Mouse (Mus musculus): ENCODE results near the gene Cntn6. TPM values are rescaled to one million over a fixed set of nuclear protein-coding genes. Genes with fewer than 3 reads are reported as not detected.

The Cntn6 gene
- total RNA-seq (2014; fragmentation: Nextera tagmentation) = not detected in 2 replicates
- total RNA-seq (2017) = not detected in 2 replicates

DNA sequence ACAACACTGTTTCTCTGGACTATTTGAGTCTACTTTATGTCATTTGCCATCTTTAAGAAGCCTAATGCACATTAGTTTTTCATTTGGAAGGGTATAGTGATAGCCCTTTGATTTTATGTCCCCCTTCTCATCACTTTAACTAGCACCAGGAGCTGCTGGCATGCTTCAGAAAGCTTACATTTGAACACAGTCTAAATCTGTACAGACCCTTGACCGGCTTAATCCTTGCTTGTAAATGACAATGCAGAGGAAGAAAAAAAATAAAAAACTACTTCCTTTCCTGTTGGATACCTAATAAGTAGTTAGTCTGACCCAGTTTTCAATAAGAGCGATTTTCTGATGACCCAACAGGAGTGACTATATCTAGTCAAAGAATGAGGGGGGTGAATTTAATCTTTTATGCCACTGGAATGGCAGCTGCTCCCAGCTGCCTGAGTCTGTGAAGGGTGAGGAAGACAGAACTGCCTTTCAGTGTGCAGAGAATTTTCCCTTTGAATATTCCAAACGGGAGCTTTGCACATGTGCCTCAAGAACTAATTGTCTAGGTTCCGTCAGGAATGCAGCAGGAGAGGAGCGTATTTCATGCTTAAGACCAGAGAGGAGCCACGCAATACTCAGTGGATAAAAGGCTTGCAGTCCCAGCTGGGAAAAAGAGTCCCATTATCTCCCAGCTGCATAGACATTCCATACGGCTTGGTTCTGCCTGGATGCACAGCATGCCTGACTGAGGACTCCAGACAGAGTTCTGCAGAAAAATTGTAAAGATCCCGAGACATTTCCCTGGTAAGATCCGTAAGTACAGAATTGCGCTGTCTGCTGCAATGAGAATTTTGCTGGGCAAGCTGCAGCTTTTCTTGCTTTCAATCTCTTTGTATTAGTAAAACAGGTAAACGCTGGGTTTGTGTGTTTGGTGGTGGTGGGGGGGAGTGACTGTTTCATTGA is at the start of gene Cntn6:
TSS of gene Cntn6 (plus strand) at position 301 of the 942 bp plus-strand sequence.
- ATAC-seq (replicated peaks; ENCODE audit: low FRiP score, low TSS enrichment, poor library complexity, severe bottlenecking) = no peak

DNA sequence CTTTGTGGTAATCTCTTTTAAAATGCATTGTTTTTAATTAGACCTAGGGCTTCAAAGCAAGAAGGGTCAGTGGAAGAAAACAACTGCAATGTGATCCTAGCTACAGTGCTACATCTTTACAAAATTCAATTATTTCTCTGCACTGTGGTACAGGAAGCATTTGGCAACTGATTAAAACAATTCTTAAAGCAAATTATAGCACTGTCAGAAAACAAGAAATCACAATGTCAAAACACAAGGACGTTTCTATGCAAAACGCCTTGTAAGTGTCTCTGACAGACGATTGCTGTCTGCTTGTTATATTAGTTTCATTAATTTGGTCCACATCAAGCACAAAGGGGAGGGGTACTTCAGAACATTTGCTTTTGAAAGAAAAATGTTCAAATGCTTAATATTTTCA is 48.9 kb upstream of the Cntn6 start:
- no peak for ATAC-seq (replicated peaks; ENCODE audit: low FRiP score, low TSS enrichment, poor library complexity, severe bottlenecking)

DNA sequence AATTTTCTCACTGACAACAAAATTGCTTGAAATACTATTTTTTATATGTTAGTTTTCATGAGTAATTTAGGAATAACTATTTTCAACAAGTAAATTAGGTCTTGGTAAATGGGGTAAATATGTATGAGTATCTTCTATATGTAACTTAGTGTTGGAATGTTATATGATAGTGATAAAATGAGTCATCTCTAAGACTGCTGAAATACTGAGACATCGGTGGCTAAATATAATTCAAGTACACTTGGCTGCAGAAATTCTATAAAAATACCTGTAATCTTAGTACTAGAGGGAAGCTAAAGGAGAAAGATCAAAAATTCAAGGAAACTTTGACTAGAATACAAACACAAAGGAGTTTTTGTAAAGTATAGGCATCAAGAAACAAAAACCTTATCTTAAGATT is 21.9 kb upstream of the Cntn6 start:
- no peak for ATAC-seq (replicated peaks; ENCODE audit: low FRiP score, low TSS enrichment, poor library complexity, severe bottlenecking)

DNA sequence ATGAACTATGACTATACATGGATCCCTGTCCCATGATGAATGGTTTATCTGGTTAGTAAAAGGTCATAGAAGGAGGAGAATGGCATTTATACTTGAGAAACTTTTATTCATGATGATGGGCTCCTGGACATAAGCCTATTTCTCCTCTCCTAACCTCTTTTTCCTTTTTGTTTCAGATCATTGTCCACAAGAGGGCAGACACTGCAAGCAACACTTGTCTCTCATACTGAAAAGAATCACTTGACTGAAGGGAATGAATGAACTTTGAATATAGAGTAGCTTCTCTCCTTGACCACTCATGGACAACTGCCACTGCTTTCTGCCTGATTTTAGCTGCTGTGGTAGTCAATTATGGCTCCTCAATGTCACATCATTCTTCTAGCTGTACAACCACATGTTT is 13.3 kb upstream of the Cntn6 start:
- no peak for ATAC-seq (replicated peaks; ENCODE audit: low FRiP score, low TSS enrichment, poor library complexity, severe bottlenecking)

DNA sequence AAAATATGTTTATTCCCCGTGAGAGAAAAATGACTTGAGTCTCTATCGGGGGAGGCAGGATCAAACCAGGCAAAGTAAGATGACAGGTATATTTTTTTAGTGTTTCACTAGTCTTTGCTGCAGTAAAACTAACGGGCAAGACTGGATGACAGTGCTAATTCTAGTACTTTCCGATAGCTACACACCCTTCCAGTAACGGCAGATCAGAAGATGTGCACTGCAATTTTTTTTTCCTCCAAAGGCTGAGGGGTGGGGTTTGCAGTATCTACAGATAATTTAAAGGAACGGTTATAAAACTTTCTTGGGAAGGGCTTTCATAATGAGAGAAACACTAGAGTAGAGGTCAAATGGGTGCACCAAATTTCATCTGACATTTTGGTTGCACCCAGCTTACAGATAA is 869 bp downstream of the Cntn6 start:
- no peak for ATAC-seq (replicated peaks; ENCODE audit: low FRiP score, low TSS enrichment, poor library complexity, severe bottlenecking)

DNA sequence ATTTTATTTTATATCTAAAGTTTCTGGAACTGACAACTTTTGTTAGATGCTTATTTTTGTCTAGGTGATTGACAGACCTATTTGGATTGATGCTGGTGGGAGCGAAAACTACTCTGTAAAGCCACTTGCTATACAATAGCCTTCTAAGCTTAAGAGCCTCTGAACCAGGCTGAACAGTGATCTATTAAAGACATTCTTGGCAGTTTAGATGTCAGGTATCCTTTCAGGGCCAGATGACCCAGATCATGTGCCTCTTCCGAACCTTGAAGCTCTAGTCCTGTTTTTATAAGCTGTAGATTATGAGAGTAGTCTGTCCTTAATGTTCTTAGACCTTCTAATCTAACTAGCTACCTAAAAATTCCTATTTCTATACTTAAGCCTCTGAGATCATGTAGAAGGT is 3.2 kb downstream of the Cntn6 start:
- no peak for ATAC-seq (replicated peaks; ENCODE audit: low FRiP score, low TSS enrichment, poor library complexity, severe bottlenecking)

DNA sequence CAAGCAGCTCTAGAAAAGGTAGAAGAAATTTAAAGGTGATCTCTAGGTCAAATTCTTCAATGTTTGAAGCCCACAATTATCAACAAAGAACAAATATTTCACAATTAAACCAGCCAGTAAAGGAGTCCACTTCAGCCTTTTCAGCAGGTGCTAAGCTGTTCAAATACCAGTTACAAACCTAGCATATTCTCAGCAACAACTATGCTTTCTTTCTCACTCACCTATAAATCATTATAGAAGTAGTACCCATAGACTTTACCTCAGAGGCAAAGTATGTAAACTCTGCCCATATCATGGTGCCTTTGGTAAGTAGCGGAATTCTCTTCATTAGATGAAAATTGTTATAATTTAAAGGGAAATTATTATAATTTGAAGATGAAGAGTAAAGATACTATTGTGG is 71.4 kb downstream of the Cntn6 start:
- no peak for ATAC-seq (replicated peaks; ENCODE audit: low FRiP score, low TSS enrichment, poor library complexity, severe bottlenecking)

DNA sequence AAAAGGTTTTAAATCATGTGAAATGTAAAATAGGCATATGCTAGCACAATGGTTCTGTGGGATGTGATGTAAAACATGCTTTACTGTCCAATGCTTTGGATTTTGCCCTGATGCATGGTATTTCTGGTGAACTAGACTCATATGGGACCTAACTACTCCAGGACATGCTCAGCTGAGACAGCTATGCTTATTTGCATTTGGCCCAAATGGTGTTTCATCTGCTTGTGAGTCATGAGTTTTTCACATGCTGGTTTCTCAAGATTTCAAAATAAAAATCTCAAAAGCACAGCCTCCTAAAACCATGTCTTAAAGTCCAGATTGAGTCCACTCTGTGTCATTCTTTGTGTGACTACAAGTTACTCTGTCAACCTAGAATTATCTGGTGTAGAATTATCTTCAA is 77.0 kb downstream of the Cntn6 start:
- no peak for ATAC-seq (replicated peaks; ENCODE audit: low FRiP score, low TSS enrichment, poor library complexity, severe bottlenecking)

DNA sequence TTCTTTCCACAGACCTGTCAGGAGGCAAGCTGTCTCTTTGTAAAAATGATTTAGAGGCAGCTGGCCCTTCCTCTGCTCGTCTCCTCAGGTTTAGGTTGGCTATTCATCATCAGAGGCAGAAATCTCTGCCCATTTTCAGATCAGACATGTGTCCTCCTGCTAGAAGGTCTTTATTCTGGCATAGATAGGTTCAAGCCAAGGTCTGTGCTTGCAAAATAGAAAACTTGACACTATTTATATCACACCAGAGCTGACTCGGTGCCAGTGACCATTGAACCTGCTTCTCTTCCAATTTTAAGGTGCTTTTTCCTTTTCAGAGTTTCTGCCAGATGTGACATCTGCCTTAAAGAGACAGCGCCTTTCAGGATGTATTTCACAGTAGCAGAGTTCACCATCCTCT is 95.4 kb downstream of the Cntn6 start:
- ATAC-seq (replicated peaks; ENCODE audit: low FRiP score, low TSS enrichment, poor library complexity, severe bottlenecking) = no peak

DNA sequence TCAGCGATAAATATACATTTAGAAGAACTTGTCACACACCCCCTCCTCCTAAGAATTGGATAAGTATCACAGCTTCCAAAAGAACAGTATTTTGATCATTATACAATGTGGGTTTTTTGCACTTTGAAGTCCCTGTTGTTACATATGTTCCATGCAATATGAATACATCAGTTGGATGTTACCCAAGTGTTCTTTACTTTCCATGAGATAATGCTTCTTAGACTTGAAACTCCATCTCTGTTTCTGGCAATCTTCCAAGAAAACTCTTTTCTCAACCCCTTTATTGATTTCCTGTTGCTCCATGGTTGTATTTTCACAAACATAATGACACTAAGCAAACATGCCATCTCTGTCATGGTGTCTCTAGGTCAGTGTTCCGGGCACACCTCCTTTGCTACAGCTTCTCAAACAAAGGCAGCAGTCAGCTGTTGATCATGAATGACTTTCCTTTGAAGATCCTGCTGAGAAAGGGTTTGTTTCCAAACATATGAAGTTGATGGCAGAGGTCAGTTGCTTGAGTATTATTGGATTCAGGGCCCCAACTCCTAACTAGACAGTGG is 108.3 kb downstream of the Cntn6 start:
- ATAC-seq (replicated peaks; ENCODE audit: low FRiP score, low TSS enrichment, poor library complexity, severe bottlenecking) = no peak

DNA sequence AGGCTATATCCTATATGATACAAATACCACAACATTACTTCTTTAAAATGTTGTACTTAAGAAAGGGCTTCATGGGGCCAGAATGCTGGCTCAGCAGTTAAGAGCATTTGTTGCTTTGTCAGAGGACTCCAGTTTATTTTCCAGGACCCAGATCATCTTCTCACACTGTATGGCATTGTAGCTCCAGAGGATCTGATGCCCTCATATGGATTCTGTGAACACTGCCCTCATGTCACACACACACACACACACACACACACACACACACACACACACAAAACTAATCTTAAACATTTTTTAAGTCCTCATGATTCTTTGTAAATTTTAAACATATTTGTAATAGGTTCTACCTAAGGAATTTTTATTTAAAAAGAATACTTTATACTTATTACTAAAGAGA is 110.3 kb downstream of the Cntn6 start:
- no peak for ATAC-seq (replicated peaks; ENCODE audit: low FRiP score, low TSS enrichment, poor library complexity, severe bottlenecking)

DNA sequence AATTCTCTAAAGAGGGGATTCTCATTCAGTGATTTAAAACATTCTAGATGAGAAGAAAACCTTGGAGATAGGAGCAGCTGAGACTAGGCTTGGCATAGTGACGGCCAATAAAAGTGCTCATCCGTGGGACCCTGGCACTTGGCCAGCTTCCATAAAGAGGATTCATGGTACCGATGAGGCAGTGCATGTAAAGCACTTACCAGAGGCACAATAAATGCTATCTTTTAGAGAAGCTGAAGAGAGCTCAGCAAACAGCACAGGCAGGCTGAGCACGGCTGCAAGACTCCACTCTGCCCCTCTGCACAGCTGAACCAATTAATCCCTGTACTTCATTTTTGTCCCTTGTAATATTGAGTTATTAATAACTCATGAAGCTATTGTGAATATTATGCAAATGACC is 110.8 kb downstream of the Cntn6 start:
- no peak for ATAC-seq (replicated peaks; ENCODE audit: low FRiP score, low TSS enrichment, poor library complexity, severe bottlenecking)

DNA sequence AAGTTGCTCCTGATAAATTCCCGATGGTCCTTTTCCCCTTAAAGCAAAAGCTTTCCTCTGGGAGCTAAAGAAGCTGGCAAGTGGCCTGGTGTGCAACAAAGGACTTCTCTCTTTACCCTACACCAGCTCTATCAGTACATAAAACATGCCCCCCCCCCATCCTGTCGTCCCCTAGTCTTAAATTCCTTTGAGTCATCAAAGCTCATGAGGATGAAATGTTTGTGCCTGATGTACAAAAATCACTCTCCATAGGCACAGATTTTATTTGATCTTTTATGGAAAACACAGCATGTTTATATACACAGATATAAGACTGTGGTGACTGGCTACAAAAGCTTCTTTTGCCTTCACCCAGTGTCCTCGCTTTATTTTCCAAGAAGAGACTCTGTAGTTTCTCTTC is 112.6 kb downstream of the Cntn6 start:
- ATAC-seq (replicated peaks; ENCODE audit: low FRiP score, low TSS enrichment, poor library complexity, severe bottlenecking) = no peak

DNA sequence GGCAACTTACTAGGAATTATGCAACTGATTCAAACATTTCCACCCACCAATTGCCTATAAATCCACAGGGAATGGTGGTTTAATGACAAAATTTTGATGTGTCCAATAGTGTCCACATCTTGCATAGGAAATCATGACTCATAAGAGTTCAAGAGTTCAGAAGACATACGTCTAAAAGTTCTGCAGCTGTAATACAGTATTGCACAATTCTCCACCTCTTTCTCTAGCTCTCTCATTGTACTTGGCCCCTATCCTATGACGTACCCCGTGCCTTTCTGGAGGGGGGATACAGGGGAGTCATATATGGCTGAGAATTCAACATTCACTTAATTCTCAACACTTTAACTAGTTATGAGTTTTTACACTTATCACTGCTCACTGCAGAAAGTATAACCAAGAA is 160.9 kb downstream of the Cntn6 start:
- ATAC-seq (replicated peaks; ENCODE audit: low FRiP score, low TSS enrichment, poor library complexity, severe bottlenecking) = no peak

DNA sequence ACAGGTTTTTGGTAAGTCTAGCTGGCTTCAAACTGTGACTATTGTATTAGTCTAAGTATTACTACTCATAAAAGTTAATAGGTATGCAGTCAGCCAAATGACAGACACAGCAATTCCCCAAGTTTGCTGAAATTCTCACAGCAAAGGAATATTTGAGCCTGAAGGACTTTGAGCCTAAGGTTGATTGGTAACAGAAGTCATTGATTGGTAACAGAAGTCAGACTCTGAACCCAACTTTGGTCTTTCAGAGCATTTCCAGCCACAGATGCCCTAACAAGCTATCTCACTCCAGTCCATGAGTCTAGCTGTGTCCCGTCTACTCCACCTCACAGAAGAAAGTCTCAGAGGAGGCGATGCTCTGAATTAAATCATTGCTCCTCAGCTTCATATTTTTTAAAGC is 176.1 kb downstream of the Cntn6 start:
- no peak for ATAC-seq (replicated peaks; ENCODE audit: low FRiP score, low TSS enrichment, poor library complexity, severe bottlenecking)

DNA sequence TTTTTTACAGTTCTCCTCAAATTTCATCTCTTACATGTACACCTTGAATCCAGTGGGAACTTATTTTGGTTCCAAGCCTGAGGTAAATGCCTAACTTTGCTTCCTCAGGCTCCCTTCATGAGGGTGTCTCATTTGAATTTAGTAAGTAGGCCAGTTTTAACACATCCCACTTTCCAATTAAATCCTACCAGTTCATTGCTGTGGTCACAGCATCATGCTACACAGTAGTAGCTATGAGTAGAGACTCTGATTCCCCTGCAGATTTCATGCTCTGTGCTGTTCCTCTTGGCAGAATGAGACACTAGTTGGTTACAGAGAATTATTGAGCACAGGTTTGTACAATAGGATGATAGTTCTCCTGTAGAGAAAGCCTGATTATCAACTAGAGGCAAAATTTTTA is 181.7 kb downstream of the Cntn6 start:
- ATAC-seq (replicated peaks; ENCODE audit: low FRiP score, low TSS enrichment, poor library complexity, severe bottlenecking) = no peak

DNA sequence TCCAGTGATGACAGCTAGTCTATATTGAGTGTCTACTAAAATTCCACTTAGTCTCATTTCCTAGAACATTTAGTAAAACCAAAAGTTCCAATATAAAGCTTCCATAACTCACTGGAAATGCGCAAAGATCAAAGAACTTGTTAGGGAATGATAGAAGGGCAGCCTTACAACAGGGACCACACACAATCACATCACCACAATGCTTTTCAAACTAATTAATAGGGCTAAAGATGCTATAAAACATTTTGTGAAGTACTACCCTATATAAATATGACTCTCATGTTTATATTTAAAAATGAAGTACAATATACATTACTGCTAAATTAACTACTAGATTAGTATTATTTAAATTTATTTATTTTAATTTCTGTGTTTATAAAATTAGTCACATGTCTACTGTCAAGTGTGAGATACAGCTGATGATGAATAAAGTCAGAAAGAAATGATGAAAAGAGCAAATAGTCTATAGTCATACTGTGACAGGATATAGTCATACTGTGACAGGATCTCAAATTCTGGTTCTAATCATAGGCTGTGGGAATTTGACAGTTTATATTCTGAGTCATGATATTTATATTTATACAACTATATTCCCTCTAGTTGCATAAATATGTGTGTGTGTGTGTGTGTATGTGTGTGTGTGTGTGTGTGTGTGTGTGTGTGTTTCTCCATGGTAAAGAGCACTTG is 187.4 kb downstream of the Cntn6 start:
- ATAC-seq (replicated peaks; ENCODE audit: low FRiP score, low TSS enrichment, poor library complexity, severe bottlenecking) = no peak

DNA sequence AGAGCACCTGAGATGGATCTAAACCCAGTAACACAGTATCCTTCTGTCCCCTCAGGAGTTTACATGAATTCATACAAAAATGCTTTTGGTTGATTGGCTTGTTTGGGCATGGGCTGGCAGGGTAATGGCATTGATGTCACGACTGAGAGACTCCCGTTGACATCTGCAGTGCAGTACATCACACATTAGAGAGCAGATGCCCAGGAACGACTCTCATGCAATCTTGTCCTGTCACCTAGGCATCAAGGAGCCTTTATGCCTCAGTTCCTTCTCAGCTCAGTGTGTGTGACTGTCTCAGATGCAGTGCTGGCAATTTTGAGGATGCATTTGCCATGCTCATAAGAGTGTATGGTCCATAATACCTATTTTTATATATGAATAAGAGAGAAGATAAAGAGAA is 195.4 kb downstream of the Cntn6 start:
- no peak for ATAC-seq (replicated peaks; ENCODE audit: low FRiP score, low TSS enrichment, poor library complexity, severe bottlenecking)

DNA sequence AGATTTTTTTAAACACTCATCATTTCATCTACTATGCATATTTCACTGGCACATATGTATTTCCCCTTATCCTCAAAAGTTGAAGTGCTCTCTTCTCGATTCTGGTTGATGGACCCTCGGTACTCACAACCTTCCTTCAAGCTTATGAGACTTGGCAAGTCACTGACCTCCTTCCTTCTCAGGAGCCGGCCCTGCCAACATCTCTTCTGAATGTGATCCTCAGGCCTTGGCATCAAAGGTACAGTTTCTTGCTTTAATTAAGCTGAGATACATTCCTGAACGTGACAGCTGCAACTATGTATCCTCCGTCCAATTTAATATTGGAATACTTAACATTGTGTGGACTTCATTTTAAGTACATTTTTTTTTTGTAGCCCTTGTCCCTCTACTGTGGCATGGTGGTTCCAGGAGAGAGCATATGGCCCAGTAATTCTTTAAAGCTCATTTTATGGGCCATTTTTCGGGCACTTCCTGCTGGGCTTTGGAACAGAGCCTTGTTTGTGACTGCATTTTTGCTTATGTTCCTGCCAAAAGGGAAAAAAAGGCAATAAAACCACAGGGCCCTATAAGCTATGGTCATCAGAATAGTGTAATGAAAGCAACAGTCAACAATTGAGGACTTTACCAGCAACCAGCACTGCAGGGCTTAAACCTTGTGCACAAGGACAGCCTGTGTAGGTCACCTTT is 196.0 kb downstream of the Cntn6 start:
- ATAC-seq (replicated peaks; ENCODE audit: low FRiP score, low TSS enrichment, poor library complexity, severe bottlenecking) = no peak

DNA sequence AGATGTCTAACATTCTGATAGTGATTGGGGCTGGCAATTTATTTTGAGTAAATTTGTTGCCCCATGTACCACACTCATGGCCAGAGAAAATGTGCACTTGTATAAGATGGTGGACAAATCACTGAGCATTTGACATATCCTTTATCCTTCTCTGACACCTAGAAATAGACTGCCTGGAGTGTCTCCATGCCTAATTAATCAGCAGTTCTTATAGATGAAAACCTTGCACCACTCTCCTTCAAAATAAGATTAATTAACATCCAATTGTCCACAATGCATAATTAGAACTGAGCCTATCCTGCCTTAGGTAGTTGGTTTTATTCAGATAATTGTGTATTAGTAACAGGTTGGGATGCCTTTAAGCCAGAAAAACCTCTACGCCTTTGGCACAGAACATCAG is 236.0 kb downstream of the Cntn6 start:
- no peak for ATAC-seq (replicated peaks; ENCODE audit: low FRiP score, low TSS enrichment, poor library complexity, severe bottlenecking)
